Mouse (Mus musculus) bone marrow, adult 2 months (tissue): ENCODE data around the gene Pld1.

Experiments
- CTCF ChIP-seq: fragments of 200-500 bp; IDR thresholded peaks from 2 replicates; pipeline ENCODE4 v1.5.1; 2011; ENCODE audit warnings: low read length, control low read depth; ENCODE audit not compliant: control insufficient read depth, insufficient read depth
- POLR2A ChIP-seq: fragments of 200-500 bp; IDR thresholded peaks from 2 replicates; pipeline ENCODE4 v1.6.1; 2011; ENCODE audit warnings: low read depth, mild to moderate bottlenecking, control low read depth, low read length, borderline replicate concordance; ENCODE audit not compliant: control insufficient read depth

DNA sequence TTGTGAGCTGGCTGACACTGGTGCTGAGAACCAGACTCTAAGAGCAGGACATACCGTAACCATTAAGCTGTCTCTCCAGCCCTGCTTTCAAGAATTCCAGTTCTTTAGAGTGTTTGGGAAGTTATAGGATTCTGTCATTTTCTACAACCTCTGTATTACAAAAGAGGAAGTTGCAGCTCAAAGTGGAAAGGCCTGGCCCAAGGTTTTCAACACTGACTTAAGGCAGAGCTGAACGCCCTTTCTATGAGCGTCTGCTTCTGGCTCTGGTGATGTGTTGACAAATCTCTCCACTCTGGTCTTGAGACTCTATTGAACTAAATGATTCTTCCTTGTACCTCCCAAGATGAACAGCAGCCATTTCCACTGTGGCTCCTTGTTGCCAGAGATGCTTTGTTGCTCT, 22.7 kb downstream of the Pld1 start:
- TF ChIP-seq CTCF = no peak
- no peak for TF ChIP-seq POLR2A
